Mouse (Mus musculus) left cerebral cortex, adult 11 months (tissue): ENCODE measurements around the gene Gm14151.
"Not testable (repeated sequence)": the region's sequence is repeated elsewhere in the genome, so short reads cannot be mapped to it uniquely, and the experiment has no call there.

Experiments
- DNase-seq: peaks from one replicate; pipeline ENCODE4 v3.0.0; 2022; ENCODE audit warnings: low spot score

Gm14151 gene

GRCm38 (mm10) chr2:151092250-151092649 is at the start of gene Gm14151:
TSS of gene Gm14151 (minus strand) at chr2:151092350.
- DNase-seq = not testable (repeated sequence)

- DNase-seq = not testable (repeated sequence)
Observed at GRCm38 (mm10) chr2:151097945-151098344, 5.8 kb upstream of the Gm14151 start, which contains the start of gene Gm14147. TSS of gene Gm14147 (plus strand) at chr2:151098245.

- DNase-seq = no peak
Observed at GRCm38 (mm10) chr2:151056637-151057036, 35.5 kb downstream of the Gm14151 start.

GRCm38 (mm10) chr2:151040411-151040810 is 51.7 kb downstream of the Gm14151 start:
- DNase-seq = no peak

GRCm38 (mm10) chr2:151039726-151040125 is 52.4 kb downstream of the Gm14151 start:
- DNase-seq = no peak

GRCm38 (mm10) chr2:151039232-151039695 is 52.9 kb downstream of the Gm14151 start, which contains the start of the genes Ninl and Nanp:
TSS of gene Ninl (minus strand) at chr2:151039382.
TSS of gene Nanp (minus strand) at chr2:151039398.
- DNase-seq = peak; percentile 89

- DNase-seq = peak; percentile 41
Observed at GRCm38 (mm10) chr2:151038811-151039222, 53.3 kb downstream of the Gm14151 start.

- no peak for DNase-seq
Observed at GRCm38 (mm10) chr2:151037876-151038552, 54.1 kb downstream of the Gm14151 start.

GRCm38 (mm10) chr2:151037292-151037691 is 54.9 kb downstream of the Gm14151 start:
- no peak for DNase-seq
